Mouse (Mus musculus) testis, postnatal 14 days (tissue): ENCODE measurements around the gene Pdgfa.

Source experiments
- DNase-seq: peaks from one replicate; pipeline ENCODE4 v3.0.0; 2021; ENCODE audit warnings: low spot score

Pdgfa gene

DNA sequence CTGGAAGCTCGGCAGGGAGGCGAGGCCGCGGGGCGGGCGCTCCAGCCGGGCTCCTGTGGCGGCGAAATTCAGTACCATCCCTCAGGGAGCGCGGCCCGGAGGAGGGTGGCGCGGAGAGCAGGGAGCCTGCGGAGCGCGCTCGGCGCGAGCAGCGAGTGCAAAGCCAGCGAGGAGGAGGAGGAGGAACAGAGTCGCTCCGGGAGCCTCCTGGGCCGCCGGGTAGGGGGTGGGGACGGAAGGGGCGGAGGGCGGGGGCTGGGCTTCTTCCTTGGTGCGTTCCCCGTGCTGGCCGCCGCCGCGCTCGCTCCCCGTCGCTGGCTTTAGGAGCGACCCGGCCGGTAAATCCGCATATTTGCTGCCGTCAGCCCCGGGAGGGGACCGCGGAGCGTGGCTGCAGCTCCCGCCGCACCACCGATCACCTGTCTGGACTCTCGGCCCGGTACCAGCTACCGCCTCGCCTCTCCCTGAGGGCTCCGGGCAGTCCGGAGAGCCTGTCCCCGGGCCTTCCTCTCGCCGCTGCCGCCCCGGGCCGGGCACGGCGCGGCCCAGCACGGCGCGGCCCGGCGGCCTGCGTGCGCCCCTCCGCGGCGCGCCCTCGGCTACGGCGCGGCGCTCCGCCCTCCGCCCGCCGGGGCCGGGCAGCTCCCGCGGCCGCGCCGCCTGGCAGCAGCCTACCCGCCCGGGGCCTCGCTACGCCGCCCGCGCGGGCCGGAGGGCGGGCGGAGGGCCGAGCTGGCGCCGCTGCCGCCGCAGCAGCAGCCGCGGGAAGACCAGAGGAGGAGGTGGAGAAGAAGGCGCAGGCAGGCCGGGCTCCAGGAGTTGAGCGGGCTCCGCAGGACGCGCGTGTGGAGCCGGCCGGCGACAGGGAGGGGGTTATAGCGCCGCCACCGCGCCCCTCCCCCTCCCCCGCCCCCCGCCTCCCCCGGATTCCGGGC, 2.1 kb downstream of the Pdgfa start:
- peak; percentile 71 for DNase-seq

DNA sequence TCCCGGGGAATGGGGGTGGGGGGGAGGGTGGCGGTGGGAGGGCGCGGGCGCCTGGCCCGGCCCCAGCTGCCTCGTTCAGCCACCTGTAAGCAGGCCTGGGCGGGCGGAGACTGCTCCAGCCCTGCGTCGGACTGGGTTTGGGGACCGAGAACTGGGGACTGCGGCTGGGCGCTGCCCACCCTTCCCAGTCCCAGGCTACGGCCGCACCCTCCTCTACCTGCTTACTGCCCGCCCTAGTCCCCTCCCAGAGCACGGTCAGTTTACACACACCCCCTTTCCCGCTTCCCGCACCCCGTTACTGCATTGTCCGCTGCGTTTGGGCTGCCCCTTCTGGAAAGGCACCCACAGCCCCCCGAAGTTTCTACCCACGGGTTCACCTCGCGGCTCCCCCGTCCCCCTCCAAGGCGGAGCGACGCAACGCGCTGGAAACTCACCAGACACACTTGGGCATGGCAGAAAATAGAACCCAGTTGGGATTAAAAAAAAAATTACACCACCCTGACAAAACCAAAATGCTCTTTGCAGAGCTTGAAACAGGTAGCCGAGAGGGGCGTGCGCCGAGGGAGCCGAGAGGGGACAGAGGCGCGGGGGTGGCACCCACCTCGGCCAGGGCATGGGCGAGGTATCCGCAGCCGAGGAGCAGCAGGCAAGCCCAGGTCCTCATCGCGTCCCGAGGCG, 2.9 kb downstream of the Pdgfa start:
- DNase-seq, result no peak

DNA sequence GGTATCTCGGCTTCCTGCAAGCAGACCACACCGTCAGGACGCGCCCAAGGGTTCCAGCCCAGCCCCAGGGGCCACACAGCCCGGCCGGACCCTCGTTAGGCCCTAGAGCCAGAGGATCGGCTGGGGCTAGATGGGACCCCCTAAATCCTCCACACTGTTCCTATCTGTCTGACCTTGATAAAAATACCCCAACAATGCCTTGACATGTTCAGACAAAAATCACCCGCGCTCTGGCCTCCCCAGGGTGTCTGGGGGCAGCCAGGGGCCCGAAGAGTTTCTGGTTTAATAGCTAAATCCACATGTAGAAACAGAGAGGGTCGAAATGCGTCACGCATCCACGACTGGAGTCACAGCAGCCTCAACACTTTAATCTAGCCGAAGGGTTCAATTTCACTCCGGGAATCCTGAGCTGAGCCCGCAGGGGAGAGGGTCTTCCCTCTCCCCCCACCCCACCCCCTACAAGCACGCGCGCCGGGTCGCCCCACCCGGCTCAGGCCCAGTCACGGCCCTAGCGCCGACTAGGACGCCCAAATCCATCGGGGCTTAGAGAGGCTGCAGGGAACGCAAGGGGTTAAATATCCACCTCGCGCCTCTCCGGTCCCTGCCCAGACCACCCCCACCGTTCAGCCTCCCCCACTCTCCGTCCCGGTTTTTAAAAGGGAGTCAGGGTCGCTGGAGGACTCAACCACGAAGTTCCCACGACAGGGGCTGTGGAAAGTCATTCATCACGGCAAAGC, 3.6 kb downstream of the Pdgfa start:
- no peak for DNase-seq

DNA sequence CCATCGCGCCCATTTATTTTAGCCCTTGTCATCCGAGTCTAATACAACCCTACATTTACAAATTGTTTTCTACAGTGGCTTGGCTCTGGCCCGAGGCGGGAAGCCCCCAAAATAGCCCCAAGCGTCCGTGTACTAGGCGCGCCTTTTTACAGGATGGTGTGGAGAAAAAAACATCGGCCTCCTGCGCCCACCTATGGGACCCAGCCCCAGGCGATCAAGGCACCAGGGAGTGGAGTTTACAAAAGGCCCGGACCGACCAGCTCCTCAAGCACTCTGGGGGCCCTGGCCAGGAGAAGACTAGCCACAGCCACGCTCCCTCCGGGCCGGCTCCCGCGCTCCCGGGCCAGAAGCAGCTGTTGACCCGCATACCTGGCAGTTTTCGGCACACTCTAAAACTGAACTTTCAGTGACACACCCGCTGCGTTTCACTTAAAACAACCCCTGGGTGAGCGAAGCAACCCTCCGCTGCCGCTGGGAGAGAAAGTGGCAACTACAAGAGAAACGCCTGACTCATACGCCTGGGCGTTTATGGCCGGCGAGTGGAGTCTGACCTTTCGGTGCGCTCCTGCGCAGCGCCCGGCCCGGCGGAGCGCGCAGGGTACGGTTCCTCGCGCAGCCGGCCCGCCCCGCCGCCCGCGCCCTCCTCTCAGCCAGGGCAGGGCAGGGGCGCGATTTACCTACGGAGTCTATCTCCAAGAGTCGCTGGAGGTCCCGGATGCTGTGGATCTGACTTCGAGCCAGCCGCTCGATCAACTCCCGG, 4.4 kb downstream of the Pdgfa start:
- DNase-seq, result no peak

DNA sequence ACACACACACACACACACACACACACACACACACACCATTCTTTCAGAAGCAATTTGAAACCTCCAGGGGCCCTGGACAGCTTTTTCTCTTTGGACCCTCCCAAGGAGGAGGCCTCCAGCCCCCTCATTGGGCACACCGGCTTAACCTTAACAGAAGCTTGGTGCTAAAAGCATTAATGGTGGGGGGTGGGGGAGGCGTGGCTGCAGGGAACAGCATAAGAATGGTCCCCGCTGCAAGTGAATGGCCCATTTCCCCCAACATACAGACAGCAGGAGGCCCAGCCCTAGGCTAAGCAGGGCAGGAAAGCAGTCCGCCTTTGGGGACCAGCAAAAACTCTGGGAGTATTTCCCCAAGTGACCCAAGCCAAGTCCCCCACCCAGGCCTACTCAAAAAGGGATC, 5.4 kb downstream of the Pdgfa start:
- DNase-seq, result no peak

DNA sequence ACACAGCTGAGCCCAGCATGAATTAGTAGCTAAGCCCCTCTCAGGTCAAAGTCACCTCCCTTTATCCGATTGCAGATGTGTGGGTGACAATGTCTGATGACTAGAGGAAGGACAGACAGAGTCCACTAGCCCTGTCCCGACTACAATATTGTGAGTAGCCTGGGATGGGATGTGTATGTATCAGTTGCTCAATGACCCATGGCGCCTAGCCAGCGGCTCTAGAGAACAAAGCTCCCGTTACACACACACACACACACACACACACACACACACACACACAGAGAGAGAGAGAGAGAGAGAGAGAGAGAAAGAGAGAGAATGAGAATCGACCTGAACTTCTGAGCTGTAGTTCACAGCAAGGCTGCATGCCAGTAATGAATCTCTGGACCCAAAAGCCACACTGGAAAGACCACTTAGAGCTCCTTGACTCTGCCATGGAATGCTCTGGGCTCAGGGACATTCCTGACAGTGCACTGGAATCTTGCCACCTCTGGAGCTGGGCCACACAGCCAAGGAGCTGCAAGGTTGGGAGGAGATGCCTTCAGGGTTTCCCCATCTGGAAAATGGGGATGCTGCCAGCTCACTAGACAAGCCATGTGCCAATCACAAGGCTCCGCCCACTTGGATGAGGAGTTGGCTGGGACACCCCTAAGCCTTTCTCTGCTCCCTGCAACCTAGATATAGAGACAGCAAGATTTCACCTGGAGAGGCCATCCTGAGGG, 6.3 kb downstream of the Pdgfa start:
- DNase-seq, result no peak

DNA sequence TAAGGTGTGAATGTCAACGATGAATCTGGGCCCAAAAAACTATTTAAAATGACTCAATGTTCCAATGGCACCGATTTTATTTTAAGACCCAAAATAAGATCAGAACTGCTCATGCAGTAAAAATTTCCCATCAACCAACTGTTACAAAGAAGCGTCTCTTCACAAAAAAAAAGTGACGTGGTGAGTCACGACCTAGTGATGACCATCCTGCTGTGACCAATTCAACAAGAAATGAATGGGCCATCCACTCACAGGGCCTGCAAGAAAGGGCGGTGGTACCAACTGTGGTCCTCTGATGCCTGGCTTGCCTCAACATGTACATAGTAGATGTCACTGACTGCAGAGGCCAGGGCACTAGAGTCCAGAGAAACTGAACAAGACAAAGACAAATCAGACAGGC, 7.6 kb downstream of the Pdgfa start:
- no peak for DNase-seq

DNA sequence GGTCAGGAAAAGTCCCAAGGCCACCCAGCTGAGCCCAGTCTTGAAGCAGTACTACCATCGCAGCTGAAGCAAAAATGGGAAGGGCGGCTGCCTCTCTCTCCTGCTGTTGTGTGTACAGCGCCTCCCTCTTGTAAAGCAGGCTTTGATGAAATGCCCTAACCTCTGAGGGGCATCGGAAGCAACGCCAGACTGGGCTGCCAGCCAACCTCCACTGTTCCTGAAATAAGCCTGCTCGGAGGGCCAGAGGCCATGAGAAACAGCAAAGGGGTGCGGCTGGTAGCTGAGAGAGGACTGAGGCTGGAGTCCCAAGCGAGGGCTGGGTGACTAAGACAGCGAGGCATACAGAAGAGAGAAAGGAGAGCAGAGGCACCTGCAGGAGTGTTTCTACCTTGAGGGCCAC, 8.4 kb downstream of the Pdgfa start:
- DNase-seq, result no peak

DNA sequence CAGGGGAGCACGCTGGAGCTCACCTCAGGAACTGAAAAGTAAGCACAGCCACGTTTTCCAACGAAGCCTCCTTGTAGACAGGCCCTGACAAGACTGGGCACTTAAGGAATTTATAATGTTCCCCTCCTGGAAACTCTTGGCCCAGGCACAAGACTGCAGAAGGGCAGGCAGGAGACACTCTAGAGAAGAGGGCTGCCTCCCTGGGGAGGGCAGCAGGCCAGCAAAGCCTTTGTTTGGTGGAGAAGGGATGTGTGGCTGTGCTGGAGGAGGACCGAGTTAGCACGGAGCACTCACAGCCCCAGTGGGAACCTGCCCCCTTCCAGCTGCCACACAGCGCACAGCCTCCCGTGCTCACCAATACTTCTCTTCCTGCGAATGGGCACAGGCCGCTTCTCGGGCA, 9.2 kb downstream of the Pdgfa start:
- no peak for DNase-seq

DNA sequence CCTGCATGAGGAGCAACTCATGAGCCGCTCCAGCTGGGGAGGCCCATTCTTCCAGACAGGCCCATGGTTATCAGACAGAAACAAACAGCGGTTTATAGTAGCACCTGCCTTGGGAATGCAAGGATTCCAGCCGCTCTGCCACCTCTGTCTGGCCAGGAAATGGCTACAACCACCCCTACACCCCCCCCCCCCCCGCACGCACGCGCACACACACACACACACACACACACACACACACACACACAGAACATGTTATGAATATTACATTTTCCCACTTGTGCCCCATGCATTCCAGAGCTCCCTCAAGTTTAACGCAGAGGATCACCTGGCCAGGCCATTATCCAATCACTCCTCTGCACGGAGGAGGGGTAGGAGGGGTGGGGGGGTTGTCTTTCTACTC, 15.2 kb downstream of the Pdgfa start:
- DNase-seq, result no peak

DNA sequence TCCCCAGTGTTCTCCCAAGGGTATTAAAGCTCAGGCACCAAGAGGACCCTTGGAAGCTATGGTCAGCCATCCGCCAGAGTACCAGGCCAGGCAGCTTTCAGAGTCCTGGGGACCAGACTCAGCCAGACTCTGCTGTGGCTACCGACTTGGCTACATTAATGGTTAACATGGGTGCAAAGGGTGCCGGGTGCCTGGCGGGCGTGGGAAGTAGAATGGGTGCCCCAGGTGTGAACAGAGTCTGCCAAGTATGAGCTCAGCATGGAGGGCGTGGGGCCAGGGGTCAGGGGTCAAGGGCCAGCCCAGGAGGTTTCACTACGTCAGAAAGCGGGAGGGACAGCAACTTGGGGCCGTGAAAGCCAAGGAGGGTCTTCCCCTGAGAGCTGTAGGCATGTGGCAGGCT, 16.6 kb downstream of the Pdgfa start:
- DNase-seq, result no peak

DNA sequence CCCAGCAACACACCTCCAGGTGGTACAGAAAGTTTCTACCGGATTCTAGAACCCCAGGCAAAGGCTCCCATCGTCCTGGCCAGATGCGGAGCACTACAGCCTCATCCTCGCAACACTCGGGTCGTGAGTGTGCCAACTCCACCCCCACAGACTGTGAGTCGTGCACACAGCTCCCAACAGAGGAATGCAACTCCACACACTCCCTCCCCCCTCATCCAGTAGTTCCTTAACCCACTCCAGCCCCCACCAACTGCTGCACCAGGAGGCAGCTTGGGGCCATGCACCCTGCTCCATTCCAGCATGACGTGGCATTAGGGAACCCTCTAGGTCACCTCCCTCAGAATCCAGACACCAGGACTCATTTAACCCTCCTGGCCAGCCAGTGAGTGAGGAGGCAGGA, 17.3 kb downstream of the Pdgfa start:
- no peak for DNase-seq

DNA sequence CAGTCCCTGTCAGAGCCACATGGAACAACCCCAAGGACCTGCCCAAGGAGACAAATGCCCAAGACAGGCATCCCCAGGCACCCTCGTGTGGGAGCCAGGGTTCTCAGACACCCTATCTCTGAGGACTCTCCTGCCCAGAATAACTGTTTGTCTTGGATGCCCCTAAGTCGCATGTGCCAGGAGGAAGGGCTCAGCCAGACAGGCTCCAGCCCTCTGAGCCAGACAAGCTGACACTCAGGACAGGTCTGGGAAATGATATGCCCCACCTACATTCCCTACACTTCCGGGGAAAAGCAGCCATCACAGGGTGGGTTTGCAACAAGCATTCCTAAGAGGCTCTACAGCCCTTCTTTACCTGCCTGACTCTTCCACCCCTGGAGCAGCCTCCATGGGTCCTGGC, 19.4 kb downstream of the Pdgfa start:
- DNase-seq, result no peak

DNA sequence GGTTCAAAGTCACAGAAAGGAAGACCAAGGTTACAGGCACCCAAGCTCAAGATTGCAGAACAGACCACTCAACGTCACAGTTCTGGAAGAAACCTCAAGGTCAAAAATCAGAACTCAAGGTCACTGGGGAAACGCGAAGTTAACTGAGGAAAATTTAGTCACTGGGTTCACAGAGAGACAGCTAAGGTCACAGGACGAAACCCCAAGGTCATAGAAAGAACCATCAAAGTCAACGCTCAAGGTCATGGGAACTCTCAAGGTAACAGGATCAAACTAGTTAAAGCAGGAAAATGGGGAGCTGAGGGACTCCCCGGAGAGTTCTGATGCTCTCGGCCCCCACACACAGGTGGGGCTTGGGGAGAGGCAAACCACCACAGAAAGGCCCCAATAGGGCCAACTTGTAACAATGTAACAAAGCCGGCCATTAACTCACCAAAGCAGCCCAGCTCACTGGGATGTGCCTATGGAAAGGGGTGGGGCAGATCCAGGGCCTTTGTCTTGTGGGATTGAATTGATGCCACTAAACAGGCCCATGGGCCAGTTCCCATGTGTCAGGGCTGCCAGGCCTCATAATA, 22.2 kb downstream of the Pdgfa start:
- peak; percentile 80 for DNase-seq

DNA sequence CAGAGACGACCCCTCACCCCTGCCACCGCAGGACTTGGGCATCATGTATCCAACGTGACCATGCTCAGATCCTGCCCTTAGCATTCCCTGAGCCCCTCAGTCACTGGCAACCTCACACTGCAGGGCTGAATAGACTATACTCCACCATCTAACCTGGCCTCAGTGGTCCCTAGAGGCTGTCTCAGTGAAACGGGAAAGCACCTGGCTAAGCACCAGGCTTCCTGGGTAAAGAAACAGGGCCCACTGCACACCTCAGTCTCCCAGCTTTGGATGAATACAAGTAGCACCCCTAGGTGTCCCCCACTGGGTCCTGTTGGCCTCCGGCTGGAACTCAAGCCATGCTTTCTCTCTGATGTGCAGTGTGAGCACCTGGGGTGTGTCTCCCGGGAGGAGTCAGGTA, 23.7 kb downstream of the Pdgfa start:
- DNase-seq, result peak; percentile 4

DNA sequence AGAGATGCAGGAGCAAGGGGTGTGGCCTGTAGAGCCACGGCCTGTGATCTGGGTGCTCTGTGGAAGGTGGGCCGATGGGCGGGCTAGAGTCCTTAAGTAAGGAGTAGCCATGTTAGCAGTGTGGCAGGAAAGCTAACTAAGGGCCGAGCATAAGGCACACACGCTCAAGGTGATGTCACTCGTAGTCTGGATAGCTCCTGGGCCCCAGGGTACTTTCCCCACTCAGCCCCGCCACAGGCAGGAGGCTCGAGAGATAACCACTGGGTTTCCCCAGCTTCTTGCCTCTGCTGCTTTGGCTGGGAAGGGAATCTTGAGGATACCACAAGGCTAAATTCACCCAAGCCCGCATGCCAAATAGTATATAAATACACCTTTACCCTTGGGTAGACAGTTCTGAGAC, 25.8 kb downstream of the Pdgfa start:
- DNase-seq, result no peak

DNA sequence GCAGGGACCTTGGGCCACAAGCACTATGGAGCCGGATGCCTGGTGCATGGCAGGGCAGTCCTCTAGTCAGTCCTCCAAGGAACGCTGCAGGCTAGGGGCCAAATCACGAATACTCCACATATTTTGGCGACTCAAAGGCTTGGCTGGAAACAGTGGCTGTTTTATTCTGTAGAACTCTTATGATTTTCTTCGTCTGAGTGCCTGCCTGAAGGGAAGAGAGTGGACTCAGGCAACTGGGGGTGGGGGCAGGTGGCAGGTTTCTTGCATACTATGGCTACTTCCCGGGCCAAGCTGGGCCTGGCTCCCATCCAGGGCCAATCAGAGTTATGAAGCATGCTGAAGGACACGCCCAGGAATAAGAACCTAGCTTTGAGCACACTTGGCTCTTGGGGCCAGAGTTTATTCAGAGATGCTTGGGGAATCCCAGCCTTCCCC, 27.1 kb downstream of the Pdgfa start:
- peak; percentile 30 for DNase-seq

DNA sequence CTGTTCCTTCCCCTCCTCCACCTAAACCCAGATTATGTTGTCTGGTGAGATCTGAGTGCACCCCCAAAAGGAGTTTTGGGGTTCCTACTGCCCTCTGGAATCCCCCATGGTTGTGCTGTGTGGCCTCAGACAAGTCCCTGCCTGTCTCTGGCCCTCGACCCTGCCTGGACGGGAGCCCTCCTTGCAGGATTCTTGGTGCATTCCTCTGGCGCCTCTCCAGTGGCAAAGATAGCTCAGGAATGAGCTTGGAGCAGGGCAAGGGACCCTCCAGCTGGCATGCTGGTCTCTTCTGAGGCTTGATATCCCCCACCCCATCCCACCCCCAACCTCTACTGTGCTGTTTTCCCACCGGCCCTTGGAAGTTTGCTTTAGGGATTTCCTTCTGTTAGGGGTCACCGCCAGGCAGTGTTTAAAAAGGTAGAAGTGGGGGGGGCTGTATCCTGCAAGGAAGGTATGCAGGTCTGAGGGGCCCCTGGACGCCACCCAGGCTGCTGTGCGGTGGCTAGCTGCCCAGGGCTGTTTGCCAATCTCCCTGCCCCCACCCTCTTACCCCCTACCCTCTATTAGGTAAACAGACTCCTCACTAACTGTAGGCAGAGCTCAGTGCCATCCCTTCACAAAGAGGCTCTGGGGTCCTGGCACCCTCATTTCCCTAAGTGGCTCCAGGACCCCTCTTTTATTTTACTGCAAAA, 31.0 kb downstream of the Pdgfa start:
- no peak for DNase-seq

DNA sequence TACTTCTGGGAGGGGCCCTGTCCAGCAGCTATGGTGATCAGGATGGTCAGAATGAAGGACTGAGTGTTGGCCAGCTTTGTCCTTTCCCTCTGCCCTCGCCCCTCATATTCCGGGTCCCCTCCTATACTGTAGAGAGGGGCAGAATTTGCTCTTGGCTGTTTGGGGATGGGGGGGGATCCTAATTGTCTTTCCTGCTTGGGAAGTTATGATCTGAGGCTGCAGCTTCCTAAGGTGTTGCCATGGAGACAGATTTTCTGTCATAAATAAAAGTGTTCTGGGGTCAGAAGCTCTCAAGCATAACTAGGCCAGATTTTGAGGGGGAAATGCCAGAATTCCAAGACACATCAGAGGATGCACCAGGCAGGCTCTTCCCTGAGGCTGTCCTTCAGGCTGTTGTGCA, 31.6 kb downstream of the Pdgfa start:
- no peak for DNase-seq

DNA sequence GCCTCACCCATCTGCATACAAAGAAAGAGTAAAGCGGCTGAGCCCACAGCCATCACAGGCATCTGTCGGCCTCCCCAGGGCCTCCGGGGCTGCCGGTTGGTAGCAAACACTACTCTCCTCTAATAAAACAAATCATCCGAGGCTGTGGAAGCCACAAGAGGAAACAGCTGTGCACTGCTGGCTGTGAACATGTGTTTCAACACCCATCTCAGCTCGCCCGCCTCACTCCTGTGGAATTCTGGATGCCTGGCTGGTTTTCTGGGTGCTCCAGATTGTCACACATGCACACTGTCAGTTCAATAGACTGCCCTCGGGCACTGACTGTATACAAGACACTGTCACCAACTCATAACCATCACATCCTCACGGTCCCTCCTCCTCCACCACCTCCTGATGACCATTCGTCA, 40.7 kb downstream of the Pdgfa start:
- no peak for DNase-seq
